Comparison of ENCODE assay signal across 32 mouse cellular contexts in the genomic region with DNA sequence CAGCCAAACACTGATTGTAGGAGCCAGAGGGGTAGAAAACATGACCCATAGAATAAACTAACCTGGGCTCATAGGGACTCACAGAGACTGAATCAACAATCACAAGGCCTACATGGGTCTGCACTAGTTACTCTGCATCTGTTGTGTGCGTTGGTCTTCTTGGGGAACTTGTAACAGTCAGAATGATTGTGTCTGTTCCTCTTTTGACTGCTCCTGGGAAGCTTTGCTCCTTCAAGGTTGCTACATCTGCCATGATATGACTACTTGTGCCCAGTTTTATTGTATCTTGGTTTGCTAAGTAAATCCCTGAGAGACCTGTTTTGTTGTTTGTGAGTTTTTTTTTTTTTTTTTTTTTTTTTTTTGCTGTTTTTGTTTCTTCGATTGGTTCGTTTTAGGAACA.
"Had no signal": no experiment of that assay in that cellular context is flagged by ENCODE, and none has a peak within 500 bp of the region (broad histone marks: within the 10 kb centered on the region; RNA-seq: fewer than 3 reads in every experiment).

No protein-coding gene starts in this region.

- H3K27ac ChIP-seq: limb, embryonic 10.5 days; limb, embryonic 12.5 days; limb, embryonic 13.5 days; limb, embryonic 15.5 days; liver, embryonic 12.5 days; liver, embryonic 13.5 days; liver, embryonic 14.5 days; liver, embryonic 15.5 days; lung, embryonic 15.5 days; macrophage; midbrain, embryonic 10.5 days; midbrain, embryonic 12.5 days; midbrain, embryonic 13.5 days; midbrain, embryonic 15.5 days; neural tube, embryonic 12.5 days had no signal

- H3K36me3 ChIP-seq: limb, embryonic 10.5 days; limb, embryonic 12.5 days; limb, embryonic 13.5 days; limb, embryonic 15.5 days; liver, embryonic 12.5 days; liver, embryonic 13.5 days; liver, embryonic 15.5 days; lung, embryonic 15.5 days; midbrain, embryonic 10.5 days; midbrain, embryonic 12.5 days; midbrain, embryonic 13.5 days; midbrain, embryonic 15.5 days; neural tube, embryonic 12.5 days had no signal

- H3K4me1 ChIP-seq: limb, embryonic 10.5 days; limb, embryonic 12.5 days; limb, embryonic 13.5 days; limb, embryonic 15.5 days; liver, embryonic 12.5 days; liver, embryonic 13.5 days; liver, embryonic 15.5 days; lung, embryonic 15.5 days; megakaryocyte, embryonic 14.5 days; midbrain, embryonic 10.5 days; midbrain, embryonic 12.5 days; midbrain, embryonic 13.5 days; midbrain, embryonic 15.5 days; neural tube, embryonic 12.5 days had no signal

- ATAC-seq: liver, embryonic 12.5 days; liver, postnatal 0 days; lung, postnatal 0 days; midbrain, embryonic 13.5 days; midbrain, embryonic 15.5 days; midbrain, embryonic 16.5 days had no signal

- H3K4me3 ChIP-seq: limb, embryonic 10.5 days; limb, embryonic 12.5 days; limb, embryonic 13.5 days; limb, embryonic 15.5 days; liver, embryonic 12.5 days; liver, embryonic 13.5 days; liver, embryonic 15.5 days; lung, embryonic 15.5 days; megakaryocyte, embryonic 14.5 days; midbrain, embryonic 10.5 days; midbrain, embryonic 12.5 days; midbrain, embryonic 13.5 days; midbrain, embryonic 15.5 days; myocyte; neural tube, embryonic 12.5 days had no signal

- H3K9ac ChIP-seq: limb, embryonic 12.5 days; limb, embryonic 13.5 days; limb, embryonic 15.5 days; liver, embryonic 12.5 days; liver, embryonic 13.5 days; liver, embryonic 14.5 days; liver, embryonic 15.5 days; liver, postnatal 0 days; lung, embryonic 14.5 days; lung, embryonic 15.5 days; midbrain, embryonic 12.5 days; midbrain, embryonic 13.5 days; midbrain, embryonic 15.5 days; neural tube, embryonic 12.5 days had no signal

- H3K4me2 ChIP-seq: limb, embryonic 12.5 days; limb, embryonic 13.5 days; limb, embryonic 15.5 days; liver, embryonic 11.5 days; liver, embryonic 12.5 days; liver, embryonic 13.5 days; liver, embryonic 15.5 days; lung, embryonic 14.5 days; lung, embryonic 15.5 days; midbrain, embryonic 11.5 days; midbrain, embryonic 12.5 days; midbrain, embryonic 13.5 days; midbrain, embryonic 15.5 days; neural tube, embryonic 12.5 days had no signal

- DNase-seq: left cerebral cortex, postnatal 4 days; liver; liver, embryonic 13.5 days; liver, postnatal 0 days; lung, adult 18-20 months; lung, adult 2 months; lung, embryonic 14.5 days; lung, postnatal 10 days; lung, postnatal 14 days; lung, postnatal 36 days; lung, postnatal 4 days; midbrain, embryonic 14.5 days had no signal

- H3K27me3 ChIP-seq: limb, embryonic 12.5 days; limb, embryonic 13.5 days; limb, embryonic 15.5 days; liver, embryonic 12.5 days; liver, embryonic 13.5 days; liver, embryonic 15.5 days; lung, embryonic 15.5 days; megakaryocyte, embryonic 14.5 days; midbrain, embryonic 12.5 days; midbrain, embryonic 13.5 days; midbrain, embryonic 15.5 days; neural tube, embryonic 12.5 days had no signal

- H3K9me3 ChIP-seq: limb, embryonic 10.5 days; limb, embryonic 12.5 days; limb, embryonic 13.5 days; limb, embryonic 15.5 days; liver, embryonic 12.5 days; liver, embryonic 13.5 days; liver, embryonic 15.5 days; lung, embryonic 15.5 days; midbrain, embryonic 10.5 days; midbrain, embryonic 12.5 days; midbrain, embryonic 13.5 days; midbrain, embryonic 15.5 days; neural tube, embryonic 12.5 days had no signal
